Mouse (Mus musculus) neural tube, embryonic 14.5 days (tissue): ENCODE measurements around the gene Frmd7. TPM values are rescaled to one million over a fixed set of nuclear protein-coding genes. Genes with fewer than 3 reads are reported as not detected.

Source experiments
- ATAC-seq: fragments of 200-750 bp; cut with Nextera tagmentation; 2 replicates; pipeline ENCODE4 v1.8.0; 2017; ENCODE audit warnings: low read depth, mild to moderate bottlenecking, moderate TSS enrichment, moderate library complexity
- H3K27ac ChIP-seq: fragments of 300-500 bp; sonication (generic); 2 replicates; pipeline ENCODE4 v1.5.1; 2014; ENCODE audit warnings: low read depth, mild to moderate bottlenecking, control low read depth, low read length, moderate library complexity, mixed read lengths
- H3K27me3 ChIP-seq: fragments of 300-500 bp; sonication (generic); 2 replicates; pipeline ENCODE4 v1.6.1; 2014; ENCODE audit warnings: low read length; ENCODE audit not compliant: control insufficient read depth, insufficient read depth
- H3K36me3 ChIP-seq: fragments of 300-500 bp; sonication (generic); 2 replicates; pipeline ENCODE4 v1.6.1; 2014; ENCODE audit warnings: low read length, mixed read lengths; ENCODE audit not compliant: control insufficient read depth, insufficient read depth
- H3K4me1 ChIP-seq: fragments of 300-500 bp; sonication (generic); 2 replicates; pipeline ENCODE4 v1.6.1; 2014; ENCODE audit warnings: low read length; ENCODE audit not compliant: control insufficient read depth, insufficient read depth
- H3K4me2 ChIP-seq: fragments of 300-500 bp; sonication (generic); 2 replicates; pipeline ENCODE4 v1.6.1; 2014; ENCODE audit warnings: mild to moderate bottlenecking, low read depth, low read length, control low read depth
- H3K4me3 ChIP-seq: fragments of 300-500 bp; sonication (generic); 2 replicates; pipeline ENCODE4 v1.5.1; 2014; ENCODE audit warnings: low read depth, low read length, control low read depth, mixed read lengths
- H3K9ac ChIP-seq: fragments of 300-500 bp; sonication (generic); replicated peaks from 2 replicates; pipeline ENCODE4 v1.6.1; 2014; ENCODE audit warnings: low read depth, mild to moderate bottlenecking, control low read depth, low read length, mixed read lengths
- H3K9me3 ChIP-seq: fragments of 300-500 bp; sonication (generic); 2 replicates; pipeline ENCODE4 v1.6.1; 2016; ENCODE audit warnings: low read length; ENCODE audit not compliant: control insufficient read depth
- WGBS: fragments of 180-500 bp; shearing (Covaris S2); extraction: QIAGEN DNeasy Blood & Tissue Kit; methylation state at CpG from one replicate; pipeline ENCODE4 v1.1.7; 2014; 5-methylcytosine and 5-hydroxymethylcytosine counted together
- polyA plus RNA-seq: library from polyadenylated mRNA; unstranded; fragments of >200 nt; fragmentation: Nextera tagmentation; extraction: Ambion mirVana; gene quantifications from 2 replicates; pipeline ENCODE4 v1.2.1, GENCODE M21; 2014

Gene Frmd7
- polyA plus RNA-seq = not detected in 2 replicates

- no peaks in the 10 kb centered on the region for H3K4me1 ChIP-seq
- H3K27me3 ChIP-seq = no peaks in the 10 kb centered on the region
- H3K9ac ChIP-seq = no peak within 1 kb of the TSS
- ATAC-seq = no peak
- no peak within 1 kb of the TSS for H3K4me3 ChIP-seq
- no peaks in the 10 kb centered on the region for H3K36me3 ChIP-seq
- H3K4me2 ChIP-seq = no peak within 1 kb of the TSS
- H3K9me3 ChIP-seq = no peaks in the 10 kb centered on the region
- H3K27ac ChIP-seq = no peak within 1 kb of the TSS
- 74% methylated on average over 14 of the region's 14 CpGs for WGBS
These were observed at the start of gene Frmd7 for GRCm38 (mm10) chrX:50942610-50943009. Gene Frmd7 (minus strand): TSS chrX:50942710.

GRCm38 (mm10) chrX:50991324-50991723 is 48.8 kb upstream of the Frmd7 start:
- no peaks in the 10 kb centered on the region for H3K4me1 ChIP-seq
- H3K27ac ChIP-seq = no peak overlapping the region
- no peaks in the 10 kb centered on the region for H3K36me3 ChIP-seq
- H3K4me2 ChIP-seq = no peak overlapping the region
- H3K9ac ChIP-seq = no peak overlapping the region
- no peaks in the 10 kb centered on the region for H3K9me3 ChIP-seq
- H3K4me3 ChIP-seq = no peak overlapping the region
- no peaks in the 10 kb centered on the region for H3K27me3 ChIP-seq
- 91% methylated on average over 5 of the region's 5 CpGs for WGBS
- no peak for ATAC-seq

- no peak for ATAC-seq
- 92% methylated on average over 6 of the region's 6 CpGs for WGBS
These were observed 47.4 kb upstream of the Frmd7 start for GRCm38 (mm10) chrX:50989940-50990339.

GRCm38 (mm10) chrX:50988581-50988980 is 46.1 kb upstream of the Frmd7 start:
- Histone ChIP-seq H3K27me3 (no peaks in the 10 kb centered on the region), H3K9ac (no peak overlapping the region), H3K27ac (no peak overlapping the region), H3K9me3 (no peaks in the 10 kb centered on the region), H3K4me2 (no peak overlapping the region), H3K4me3 (no peak overlapping the region), H3K4me1 (no peaks in the 10 kb centered on the region), H3K36me3 (no peaks in the 10 kb centered on the region)
- WGBS = 48% methylated on average over 1 of the region's 1 CpGs
- ATAC-seq = no peak

More at GRCm38 (mm10) chrX:50989940-50990339, 47.4 kb upstream of the Frmd7 start:
- H3K4me2 ChIP-seq = no peak overlapping the region
- H3K27me3 ChIP-seq = no peaks in the 10 kb centered on the region
- H3K27ac ChIP-seq = no peak overlapping the region
- no peaks in the 10 kb centered on the region for H3K36me3 ChIP-seq
- no peaks in the 10 kb centered on the region for H3K4me1 ChIP-seq
- no peak overlapping the region for H3K9ac ChIP-seq
- H3K9me3 ChIP-seq = no peaks in the 10 kb centered on the region
- H3K4me3 ChIP-seq = no peak overlapping the region

GRCm38 (mm10) chrX:50978428-50978827 is 35.9 kb upstream of the Frmd7 start:
- H3K4me3 ChIP-seq = no peak overlapping the region
- no peaks in the 10 kb centered on the region for H3K9me3 ChIP-seq
- no peaks in the 10 kb centered on the region for H3K27me3 ChIP-seq
- H3K27ac ChIP-seq = no peak overlapping the region
- H3K36me3 ChIP-seq = no peaks in the 10 kb centered on the region
- ATAC-seq = no peak
- 73% methylated on average over 2 of the region's 2 CpGs for WGBS
- H3K9ac ChIP-seq = no peak overlapping the region
- no peaks in the 10 kb centered on the region for H3K4me1 ChIP-seq
- no peak overlapping the region for H3K4me2 ChIP-seq

GRCm38 (mm10) chrX:50972145-50972544 is 29.6 kb upstream of the Frmd7 start:
- no peak overlapping the region for H3K4me3 ChIP-seq
- H3K4me1 ChIP-seq = no peaks in the 10 kb centered on the region
- no peak for ATAC-seq
- no peak overlapping the region for H3K9ac ChIP-seq
- no peak overlapping the region for H3K27ac ChIP-seq
- WGBS = 89% methylated on average over 4 of the region's 4 CpGs
- no peaks in the 10 kb centered on the region for H3K27me3 ChIP-seq
- H3K4me2 ChIP-seq = no peak overlapping the region
- H3K36me3 ChIP-seq = no peaks in the 10 kb centered on the region
- H3K9me3 ChIP-seq = no peaks in the 10 kb centered on the region

GRCm38 (mm10) chrX:50969907-50970306 is 27.4 kb upstream of the Frmd7 start:
- Histone ChIP-seq H3K9me3 (no peaks in the 10 kb centered on the region), H3K4me2 (no peak overlapping the region), H3K9ac (no peak overlapping the region), H3K27ac (no peak overlapping the region), H3K4me3 (no peak overlapping the region), H3K36me3 (no peaks in the 10 kb centered on the region), H3K4me1 (no peaks in the 10 kb centered on the region), H3K27me3 (no peaks in the 10 kb centered on the region)
- 81% methylated on average over 5 of the region's 5 CpGs for WGBS
- ATAC-seq = no peak

- ATAC-seq = no peak
- Histone ChIP-seq H3K27ac (no peak overlapping the region), H3K36me3 (no peaks in the 10 kb centered on the region), H3K4me2 (no peak overlapping the region), H3K27me3 (no peaks in the 10 kb centered on the region), H3K4me1 (no peaks in the 10 kb centered on the region), H3K9ac (no peak overlapping the region), H3K9me3 (no peaks in the 10 kb centered on the region), H3K4me3 (no peak overlapping the region)
- WGBS = 78% methylated on average over 10 of the region's 10 CpGs
These were observed 25.8 kb upstream of the Frmd7 start for GRCm38 (mm10) chrX:50968157-50968932.

DNA sequence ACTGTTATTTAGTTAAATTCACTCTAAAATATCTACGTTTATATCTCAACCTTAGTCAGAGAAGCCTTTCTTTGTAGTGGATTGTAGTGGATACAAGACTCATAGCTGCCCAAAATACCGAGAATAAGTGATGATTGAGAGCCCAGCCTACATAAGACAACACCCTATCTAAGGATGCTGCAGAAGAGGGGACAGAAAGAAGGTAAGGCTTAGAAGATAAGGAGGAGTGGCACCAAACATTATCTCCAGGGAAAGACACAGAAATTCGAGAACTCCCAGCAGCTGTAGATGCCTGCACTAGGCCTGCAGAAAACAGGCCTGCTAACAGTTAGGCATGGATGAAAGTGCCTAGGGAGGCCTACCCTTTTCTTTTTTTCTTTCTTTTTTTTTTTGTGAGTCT is 22.6 kb upstream of the Frmd7 start:
- ATAC-seq = no peak
- no peaks in the 10 kb centered on the region for H3K36me3 ChIP-seq
- 80% methylated on average over 3 of the region's 3 CpGs for WGBS
- no peaks in the 10 kb centered on the region for H3K4me1 ChIP-seq
- no peak overlapping the region for H3K27ac ChIP-seq
- no peak overlapping the region for H3K4me2 ChIP-seq
- H3K9ac ChIP-seq = no peak overlapping the region
- H3K27me3 ChIP-seq = no peaks in the 10 kb centered on the region
- H3K9me3 ChIP-seq = no peaks in the 10 kb centered on the region
- no peak overlapping the region for H3K4me3 ChIP-seq
